ENCODE assay signal across 18 mouse cellular contexts in the genomic region with DNA sequence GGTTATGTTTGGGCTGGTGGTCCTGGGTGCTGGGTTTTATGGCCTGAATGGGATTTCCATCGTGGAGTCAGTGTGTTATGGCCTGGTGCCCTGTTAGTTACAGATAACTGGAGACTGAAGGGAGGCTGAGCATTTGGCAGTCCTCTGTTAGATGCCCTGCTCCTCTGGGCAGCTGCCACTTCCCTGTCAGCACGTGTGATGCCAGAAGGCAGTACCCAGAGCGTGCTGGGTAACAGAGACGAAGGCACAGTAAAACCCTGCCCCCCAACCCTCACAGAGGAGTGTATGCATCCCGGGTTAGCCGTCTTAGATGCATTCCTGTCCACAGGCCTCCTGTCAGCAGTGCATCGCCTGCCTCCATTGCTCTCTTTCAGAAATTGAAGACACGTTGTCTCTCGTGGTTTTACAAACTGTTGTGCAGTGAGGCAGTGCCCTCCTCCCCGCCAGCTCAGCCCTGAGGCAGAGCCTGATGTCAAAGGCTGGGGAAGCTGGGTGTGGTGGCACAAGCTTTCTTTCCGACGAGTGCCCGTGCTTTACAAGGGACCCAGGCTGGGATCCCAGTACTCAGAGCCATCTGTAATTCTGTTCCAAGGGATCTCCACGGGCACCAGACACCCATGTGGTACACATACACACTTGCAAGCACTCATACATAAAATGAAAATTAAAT. TPM values are rescaled to one million over a fixed set of nuclear protein-coding genes. Genes with fewer than 3 reads are reported as not detected.
DNase-seq lines count a peak whose midpoint lies in the region; ATAC-seq and TF ChIP-seq lines count a peak whose summit lies in the region.
"Had no signal": no experiment of that assay in that cellular context is flagged by ENCODE, and none has a peak within 500 bp of the region (broad histone marks: within the 10 kb centered on the region; RNA-seq: fewer than 3 reads in every experiment).

No protein-coding gene starts in this region.

- H3K4me2 ChIP-seq in forebrain, embryonic 12.5 days, result no peak overlapping the region
- H3K4me2 ChIP-seq in forebrain, embryonic 13.5 days, result no peak overlapping the region
- H3K4me2 ChIP-seq in heart, postnatal 0 days (ENCODE audit: low read depth, low read length), result no peak overlapping the region
- no peak overlapping the region for H3K4me2 ChIP-seq in liver, postnatal 0 days (ENCODE audit: low read depth, low read length)
- no peak overlapping the region for H3K4me2 ChIP-seq in liver, embryonic 11.5 days
- H3K4me2 ChIP-seq: limb, embryonic 12.5 days; neural tube, embryonic 15.5 days had no signal

- WGBS in forebrain, embryonic 12.5 days, result 92% methylated on average over 14 of the region's 14 CpGs
- WGBS in forebrain, embryonic 13.5 days, result 90% methylated on average over 14 of the region's 14 CpGs
- WGBS in heart, postnatal 0 days, result 63% methylated on average over 14 of the region's 14 CpGs
- WGBS in liver, postnatal 0 days (ENCODE audit: insufficient replicate concordance), result 92% methylated on average over 14 of the region's 14 CpGs
- WGBS in liver, embryonic 11.5 days, result 89% methylated on average over 14 of the region's 14 CpGs

- ATAC-seq in forebrain, embryonic 12.5 days (ENCODE audit: low FRiP score), result no peak
- no peak for ATAC-seq in forebrain, embryonic 13.5 days
- ATAC-seq in heart, postnatal 0 days (ENCODE audit: insufficient read depth, low read depth), result peak; percentile 70
- no peak for ATAC-seq in liver, postnatal 0 days
- ATAC-seq in liver, embryonic 11.5 days (replicated peaks; ENCODE audit: low FRiP score), result no peak
- ATAC-seq: CD4-positive, CD25-positive, alpha-beta regulatory T cell, adult 4 months; intestine, postnatal 0 days had no signal

- H3K27ac ChIP-seq in forebrain, embryonic 12.5 days, result 0 out of 2 replicates have a peak overlapping the region, but pooled peaks have one; percentile 31
- H3K27ac ChIP-seq in forebrain, embryonic 13.5 days, result no peak overlapping the region
- H3K27ac ChIP-seq in heart, postnatal 0 days (ENCODE audit: low read depth), result no peak overlapping the region
- no peak overlapping the region for H3K27ac ChIP-seq in liver, postnatal 0 days (ENCODE audit: low read depth)
- no peak overlapping the region for H3K27ac ChIP-seq in liver, embryonic 11.5 days (ENCODE audit: low read depth, low read length)
- H3K27ac ChIP-seq: layer of hippocampus, adult 2 months; limb, embryonic 12.5 days; liver, embryonic 14.5 days; neural tube, embryonic 15.5 days had no signal

- intact Hi-C loops in heart, postnatal 36 days (cut with DNase I), result no loop called here

- H3K4me1 ChIP-seq in forebrain, embryonic 12.5 days, result no peaks in the 10 kb centered on the region
- no peaks in the 10 kb centered on the region for H3K4me1 ChIP-seq in forebrain, embryonic 13.5 days
- H3K4me1 ChIP-seq in heart, postnatal 0 days (ENCODE audit: control insufficient read depth, insufficient read depth), result no peaks in the 10 kb centered on the region
- H3K4me1 ChIP-seq in liver, postnatal 0 days (ENCODE audit: insufficient read depth), result no peaks in the 10 kb centered on the region
- no peaks in the 10 kb centered on the region for H3K4me1 ChIP-seq in liver, embryonic 11.5 days (replicated peaks; ENCODE audit: control insufficient read depth, insufficient read depth, low read length)
- H3K4me1 ChIP-seq: limb, embryonic 12.5 days; neural tube, embryonic 15.5 days had no signal

- H3K9ac ChIP-seq in forebrain, embryonic 12.5 days, result no peak overlapping the region
- no peak overlapping the region for H3K9ac ChIP-seq in forebrain, embryonic 13.5 days
- H3K9ac ChIP-seq in heart, postnatal 0 days (replicated peaks; ENCODE audit: low read depth, low read length), result no peak overlapping the region
- H3K9ac ChIP-seq in liver, postnatal 0 days (replicated peaks), result no peak overlapping the region
- H3K9ac ChIP-seq in liver, embryonic 11.5 days (ENCODE audit: low read depth, low read length), result no peak overlapping the region
- H3K9ac ChIP-seq: limb, embryonic 12.5 days; liver, embryonic 14.5 days; neural tube, embryonic 15.5 days had no signal

- no peaks in the 10 kb centered on the region for H3K9me3 ChIP-seq in forebrain, embryonic 12.5 days
- H3K9me3 ChIP-seq in forebrain, embryonic 13.5 days (replicated peaks), result no peaks in the 10 kb centered on the region
- no peaks in the 10 kb centered on the region for H3K9me3 ChIP-seq in heart, postnatal 0 days (replicated peaks; ENCODE audit: control insufficient read depth, low read length)
- H3K9me3 ChIP-seq in liver, postnatal 0 days (ENCODE audit: low read length), result no peaks in the 10 kb centered on the region
- no peaks in the 10 kb centered on the region for H3K9me3 ChIP-seq in liver, embryonic 11.5 days (ENCODE audit: control insufficient read depth, low read length)
- H3K9me3 ChIP-seq: limb, embryonic 12.5 days; neural tube, embryonic 15.5 days had no signal

- peaks cover 92% of the 10 kb centered on the region for H3K36me3 ChIP-seq in forebrain, embryonic 12.5 days (replicated peaks)
- peaks cover 87% of the 10 kb centered on the region for H3K36me3 ChIP-seq in forebrain, embryonic 13.5 days (ENCODE audit: poor library complexity, severe bottlenecking)
- peaks cover 39% of the 10 kb centered on the region for H3K36me3 ChIP-seq in heart, postnatal 0 days (replicated peaks; ENCODE audit: control insufficient read depth, insufficient read depth, low read length)
- peaks cover 63% of the 10 kb centered on the region for H3K36me3 ChIP-seq in liver, postnatal 0 days (replicated peaks; ENCODE audit: insufficient read depth, low read length)
- H3K36me3 ChIP-seq in liver, embryonic 11.5 days (ENCODE audit: control insufficient read depth, insufficient read depth, low read length), result peaks cover 40% of the 10 kb centered on the region

- no peak overlapping the region for H3K4me3 ChIP-seq in forebrain, embryonic 12.5 days (replicated peaks)
- no peak overlapping the region for H3K4me3 ChIP-seq in forebrain, embryonic 13.5 days
- no peak overlapping the region for H3K4me3 ChIP-seq in heart, postnatal 0 days (ENCODE audit: low read depth, low read length)
- no peak overlapping the region for H3K4me3 ChIP-seq in liver, postnatal 0 days (ENCODE audit: low read depth, low read length)
- H3K4me3 ChIP-seq in liver, embryonic 11.5 days (ENCODE audit: low read depth, low read length), result no peak overlapping the region
- H3K4me3 ChIP-seq: layer of hippocampus, adult 2 months; limb, embryonic 12.5 days; neural tube, embryonic 15.5 days had no signal

- no peak for DNase-seq in heart, postnatal 0 days (ENCODE audit: low spot score)
- no peak for DNase-seq in heart, postnatal 36 days
- peak; percentile 11 for DNase-seq in liver, postnatal 0 days
- no peak for DNase-seq in liver, embryonic 11.5 days (ENCODE audit: low spot score)
- peak; percentile 52 for DNase-seq in heart, postnatal 4 days
- DNase-seq: cerebellum, adult 8-10 months; lung, postnatal 4 days; right cerebral cortex, adult 18-20 months; thymus, adult 18-20 months; thymus, postnatal 36 days had no signal

- no peaks in the 10 kb centered on the region for H3K27me3 ChIP-seq in forebrain, embryonic 12.5 days
- no peaks in the 10 kb centered on the region for H3K27me3 ChIP-seq in forebrain, embryonic 13.5 days
- no peaks in the 10 kb centered on the region for H3K27me3 ChIP-seq in heart, postnatal 0 days (ENCODE audit: control insufficient read depth, insufficient read depth, low read length)
- no peaks in the 10 kb centered on the region for H3K27me3 ChIP-seq in liver, postnatal 0 days (ENCODE audit: insufficient read depth, low read length)
- H3K27me3 ChIP-seq in liver, embryonic 11.5 days (replicated peaks; ENCODE audit: control insufficient read depth, insufficient read depth, low read length), result no peaks in the 10 kb centered on the region
- H3K27me3 ChIP-seq: limb, embryonic 12.5 days; neural tube, embryonic 15.5 days had no signal

- TF ChIP-seq CTCF in heart, postnatal 0 days (IDR thresholded peaks at IDR 0.05; ENCODE audit: low read depth), result no peak
- no peak for TF ChIP-seq CTCF in liver, postnatal 0 days (IDR thresholded peaks at IDR 0.05; ENCODE audit: low read depth)

- TF ChIP-seq EP300 in heart, postnatal 0 days (IDR thresholded peaks at IDR 0.05; ENCODE audit: low read depth), result no peak
- no peak for TF ChIP-seq EP300 in liver, postnatal 0 days (IDR thresholded peaks at IDR 0.05; ENCODE audit: low read depth)

RNA-seq across cellular contexts. Expression of a gene that starts 15.8 kb away (rescaled TPM):
- 4.6 and 5.5 TPM in 2 replicates for polyA plus RNA-seq in forebrain, embryonic 12.5 days (2016; fragmentation: Nextera tagmentation; extraction: Ambion mirVana)
- 3.1 and 3.5 TPM in 2 replicates for polyA plus RNA-seq in forebrain, embryonic 13.5 days (2015; fragmentation: Nextera tagmentation; extraction: Ambion mirVana)
- 4.2 and 11.4 TPM in 2 replicates for total RNA-seq in heart, postnatal 0 days (2014; rRNA removed; ENCODE audit: low replicate concordance)
- 6.6 and 7.4 TPM in 2 replicates for polyA plus RNA-seq in heart, postnatal 0 days (2015; fragmentation: Nextera tagmentation; extraction: Ambion mirVana)
- total RNA-seq in heart, postnatal 36 days (2021), result 1 to 10 TPM; 3.4 TPM
- 8.3 and 9.9 TPM in 2 replicates for polyA plus RNA-seq in liver, postnatal 0 days (2015; fragmentation: Nextera tagmentation; extraction: Ambion mirVana)
- 8.2 and 8.4 TPM in 2 replicates for polyA plus RNA-seq in liver, embryonic 11.5 days (2014; fragmentation: Nextera tagmentation; extraction: Ambion mirVana)
- 1 to 10 TPM; 5.5 to 5.7 TPM for total RNA-seq in heart, postnatal 4 days (2021)

RNA-seq across cellular contexts. Expression of a gene that starts 29.4 kb away (rescaled TPM):
- polyA plus RNA-seq in forebrain, embryonic 12.5 days (2016; fragmentation: Nextera tagmentation; extraction: Ambion mirVana), result 33.7 and 34.6 TPM in 2 replicates
- polyA plus RNA-seq in forebrain, embryonic 13.5 days (2015; fragmentation: Nextera tagmentation; extraction: Ambion mirVana), result 22.8 and 23.3 TPM in 2 replicates
- 6.4 and 13.8 TPM in 2 replicates for total RNA-seq in heart, postnatal 0 days (2014; rRNA removed; ENCODE audit: low replicate concordance)
- polyA plus RNA-seq in heart, postnatal 0 days (2015; fragmentation: Nextera tagmentation; extraction: Ambion mirVana), result 7.3 and 7.6 TPM in 2 replicates
- total RNA-seq in heart, postnatal 36 days (2021), result 10 to 100 TPM; 12.9 to 13.1 TPM
- polyA plus RNA-seq in liver, postnatal 0 days (2015; fragmentation: Nextera tagmentation; extraction: Ambion mirVana), result 19.3 and 22.4 TPM in 2 replicates
- 109 and 130 TPM in 2 replicates for polyA plus RNA-seq in liver, embryonic 11.5 days (2014; fragmentation: Nextera tagmentation; extraction: Ambion mirVana)
- total RNA-seq in heart, postnatal 4 days (2021), result 10 to 100 TPM; 18.6 to 21.0 TPM

Comparison
In these comparisons a context has a peak if more than half of its experiments do, and no peak if none do; other contexts are left out.
1. DNase-seq: peak in liver, postnatal 0 days (single experiment) and heart, postnatal 4 days (single experiment); none in heart, postnatal 0 days (single experiment), heart, postnatal 36 days (0 of 2) and liver, embryonic 11.5 days (single experiment).